Mouse (Mus musculus) left cerebral cortex, postnatal 36 days (tissue): ENCODE measurements at regions not wholly inside any gene's neighbourhood (a gene's known extent, or its start where the extent isn't known, plus 50 kb on each side); places are given as distances from the start of the nearest gene placed in this dataset.

Source experiments
- DNase-seq, 2 experiments: peaks; one replicate each; pipeline ENCODE4 v3.0.0; 2021 to 2022; ENCODE audit warnings: low spot score in 2 of 2, mixed read lengths in 1 of 2
- intact Hi-C: fragments of 180-260 bp; cut with DNase I; formaldehyde crosslinking; loops from one replicate; pipeline ENCODE4 v1.15.1; 2025

GRCm38 (mm10) chr11:117586063-117586462, 68.0 kb upstream of the Tnrc6c start:
- intact Hi-C loops: no loop called here
- no peak for DNase-seq

- DNase-seq: no peak
- intact Hi-C loops: no loop called here
Measured at GRCm38 (mm10) chr11:117586857-117587425, 67.1 kb upstream of the Tnrc6c start.

GRCm38 (mm10) chr11:117589006-117589405, 65.1 kb upstream of the Tnrc6c start:
- intact Hi-C loops: no loop called here
- DNase-seq: no peak

- intact Hi-C loops: no loop called here
- DNase-seq: no peak
Measured at GRCm38 (mm10) chr11:117589422-117589821, 64.7 kb upstream of the Tnrc6c start.

- DNase-seq: no peak
- intact Hi-C loops: no loop called here
Measured at GRCm38 (mm10) chr11:117592570-117592969, 61.5 kb upstream of the Tnrc6c start.

- intact Hi-C loops: no loop called here
- DNase-seq: no peak
Measured at GRCm38 (mm10) chr11:117596201-117596600, 57.9 kb upstream of the Tnrc6c start.

GRCm38 (mm10) chr11:117597754-117598153, 56.3 kb upstream of the Tnrc6c start:
- no peak for DNase-seq
- intact Hi-C loops: no loop called here

- peak in 1 of 2 experiments; percentile 55 for DNase-seq
- intact Hi-C loops: no loop called here
Measured at GRCm38 (mm10) chr11:117598170-117598583, 55.9 kb upstream of the Tnrc6c start.

- DNase-seq: peak in 1 of 2 experiments; percentile 32
- intact Hi-C loops: no loop called here
Measured at GRCm38 (mm10) chr11:117598610-117599009, 55.5 kb upstream of the Tnrc6c start.

DNA sequence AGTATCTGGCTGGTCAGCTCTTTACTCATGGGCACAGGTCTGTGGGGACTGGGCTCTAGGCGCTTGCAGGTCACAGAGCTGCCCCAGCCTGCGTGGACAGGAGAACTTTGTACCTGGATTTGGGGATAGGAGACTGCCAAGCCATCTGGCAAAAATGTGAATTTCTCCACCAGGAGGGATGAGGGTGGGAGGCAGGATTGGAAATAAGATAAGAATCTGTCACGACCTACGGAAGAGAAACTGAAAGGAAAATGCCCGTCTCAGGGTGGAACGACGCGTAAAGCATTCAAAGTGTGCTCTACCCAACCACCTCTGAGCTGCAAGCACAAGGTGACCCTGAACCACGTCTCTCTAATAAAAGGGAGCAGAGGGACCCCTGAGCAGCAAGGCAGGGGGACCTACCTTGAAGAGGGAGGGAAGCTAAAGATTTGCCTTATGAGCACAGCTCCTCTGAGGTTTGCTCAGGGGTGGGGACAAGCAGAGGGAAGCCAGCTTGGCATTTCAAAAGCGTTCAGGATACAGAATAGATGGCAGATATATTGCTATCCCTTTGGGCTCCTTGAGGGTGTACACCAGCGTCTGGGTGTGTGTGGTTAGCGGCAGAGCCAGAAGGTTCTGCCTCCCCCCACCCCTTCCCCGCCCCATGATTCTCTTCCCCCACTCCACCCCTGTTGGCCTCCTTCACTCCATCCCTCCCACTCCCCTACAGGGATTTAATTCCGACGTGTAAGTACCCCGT, 54.9 kb upstream of the Tnrc6c start:
- DNase-seq: peak; percentile 26 to 31
- intact Hi-C loops: no loop called here

DNA sequence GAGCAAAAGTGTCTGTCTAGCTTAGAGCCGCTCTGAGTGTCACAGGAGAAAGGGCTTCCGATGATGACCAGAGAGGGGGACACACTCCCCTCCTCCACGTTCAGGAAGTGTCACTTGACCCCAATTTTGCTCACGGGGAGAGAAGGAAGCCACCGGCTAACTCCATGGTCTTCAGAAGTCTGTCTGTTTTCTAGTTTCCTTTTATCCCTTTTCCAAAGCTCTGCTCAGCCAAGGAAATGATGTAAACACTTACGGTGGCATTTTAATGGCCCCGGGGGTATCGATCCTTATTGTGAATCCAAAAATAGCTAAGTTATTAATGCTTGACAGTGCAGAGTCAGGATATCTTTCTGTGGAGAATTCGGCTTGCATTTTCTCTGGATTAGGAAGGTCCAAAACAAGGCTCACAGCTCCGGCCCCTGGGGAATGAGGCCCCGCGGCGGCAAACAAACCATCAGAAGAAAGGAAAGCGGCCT, 54.3 kb upstream of the Tnrc6c start:
- intact Hi-C loops: no loop called here
- no peak for DNase-seq

DNA sequence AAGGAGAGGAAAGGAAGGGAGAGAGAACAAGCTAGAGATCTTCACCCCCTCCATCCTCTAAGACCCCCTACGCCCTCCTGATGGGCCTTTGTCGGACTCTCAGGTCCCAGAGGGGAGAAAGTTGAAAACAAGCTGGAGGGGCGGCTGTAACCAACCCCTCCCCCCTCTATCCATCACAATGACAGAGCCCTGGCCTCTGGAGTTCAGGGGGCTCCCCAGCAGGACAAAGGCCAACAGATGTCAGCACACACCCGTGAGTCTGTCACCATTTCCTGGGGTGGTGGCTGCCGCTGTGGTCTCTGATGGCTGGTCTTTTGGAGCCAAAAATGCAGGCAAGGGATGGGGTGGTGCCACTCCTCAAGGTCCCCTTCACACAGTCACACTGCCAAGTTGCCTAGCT, 52.9 kb upstream of the Tnrc6c start:
- no peak for DNase-seq
- intact Hi-C loops: no loop called here

DNA sequence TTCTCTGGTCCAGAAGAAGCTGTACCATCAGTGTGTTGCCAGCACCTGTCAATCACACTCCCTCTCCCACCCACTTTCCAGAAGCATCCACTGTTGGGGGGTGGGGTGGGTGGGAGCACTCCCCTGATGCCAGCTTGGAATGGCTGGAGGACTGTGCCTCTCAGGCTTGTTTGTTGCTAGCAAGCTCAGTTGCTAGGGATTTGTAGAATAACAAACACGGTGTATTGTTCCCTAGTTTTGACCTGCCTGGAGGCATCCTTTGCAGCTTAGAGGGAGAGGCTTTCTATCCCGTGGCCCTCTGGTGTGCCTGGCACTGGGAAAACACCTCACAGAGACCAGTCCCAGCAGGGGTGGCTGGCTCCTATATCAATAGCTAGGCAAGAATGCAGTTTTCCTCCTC, 50.1 kb upstream of the Tnrc6c start:
- intact Hi-C loops: no loop called here
- no peak for DNase-seq
